Mouse (Mus musculus) MEL (cell line): ENCODE data around the gene Hmgcll1. TPM values are rescaled to one million over a fixed set of nuclear protein-coding genes. Genes with fewer than 3 reads are reported as not detected.

Experiments used
- DNase-seq: peaks from one replicate; pipeline ENCODE4 v3.0.0; 2011; ENCODE audit warnings: low read depth, low spot score
- H3K27ac ChIP-seq: 2 replicates; pipeline ENCODE4 v1.5.1; 2012; ENCODE audit warnings: low read depth, mild to moderate bottlenecking, control low read depth, low read length, moderate library complexity; ENCODE audit not compliant: control insufficient read depth
- H3K27me3 ChIP-seq, 2 experiments: fragments of 150-350 bp in 1 of 2; sonication (generic) in 1 of 2; 2 replicates each; pipeline ENCODE4 v1.6.1; 2012; ENCODE audit warnings: low read length in 2 of 2, mild to moderate bottlenecking in 2 of 2, improper control_type of control experiment in 1 of 2, moderate library complexity in 1 of 2; ENCODE audit not compliant: insufficient read depth in 2 of 2, control insufficient read depth in 1 of 2
- H3K36me3 ChIP-seq, 2 experiments: 2 replicates each; pipeline ENCODE4 v1.6.1; 2012 to 2014; ENCODE audit warnings: low read length in 2 of 2, improper control_type of control experiment in 1 of 2, inconsistent platforms in 1 of 2, mild to moderate bottlenecking in 1 of 2; ENCODE audit not compliant: insufficient read depth in 2 of 2, control insufficient read depth in 1 of 2
- H3K4me1 ChIP-seq, 2 experiments: fragments of 150-350 bp in 1 of 2; sonication (generic) in 1 of 2; 2 replicates each; pipeline ENCODE4 v1.6.1; 2012; ENCODE audit warnings: low read length in 2 of 2, improper control_type of control experiment in 1 of 2, mild to moderate bottlenecking in 1 of 2; ENCODE audit not compliant: insufficient read depth in 2 of 2, control insufficient read depth in 1 of 2
- H3K4me3 ChIP-seq, 2 experiments: fragments of 150-350 bp in 1 of 2; sonication (generic) in 1 of 2; 2 replicates each; pipeline ENCODE4 v1.5.1; 2012; ENCODE audit warnings: low read depth in 2 of 2, low read length in 2 of 2, mild to moderate bottlenecking in 2 of 2, moderate library complexity in 2 of 2, control low read depth in 1 of 2, improper control_type of control experiment in 1 of 2; ENCODE audit not compliant: control insufficient read depth in 1 of 2, insufficient read depth in 1 of 2
- H3K79me2 ChIP-seq: 2 replicates; pipeline ENCODE4 v1.6.1; 2012; ENCODE audit warnings: mild to moderate bottlenecking, low read length, moderate library complexity; ENCODE audit not compliant: control insufficient read depth, poor library complexity, insufficient read depth
- H3K9ac ChIP-seq: 2 replicates; pipeline ENCODE4 v1.6.1; 2012; ENCODE audit warnings: low read depth, mild to moderate bottlenecking, control low read depth, low read length, moderate library complexity; ENCODE audit not compliant: control insufficient read depth, poor library complexity, severe bottlenecking
- H3K9me3 ChIP-seq: fragments of 150-350 bp; sonication (generic); replicated peaks from 2 replicates; pipeline ENCODE4 v1.6.1; 2012; ENCODE audit warnings: mild to moderate bottlenecking, low read length, improper control_type of control experiment, moderate library complexity; ENCODE audit not compliant: insufficient read depth
- BHLHE40 ChIP-seq: IDR thresholded peaks from 2 replicates; pipeline ENCODE4 v1.6.1; 2012; ENCODE audit warnings: low read depth, mild to moderate bottlenecking, inconsistent platforms, low read length, improper control_type of control experiment, borderline replicate concordance
- CHD1 ChIP-seq: IDR thresholded peaks from 2 replicates; pipeline ENCODE4 v1.6.1; 2012; ENCODE audit warnings: low read depth, mild to moderate bottlenecking, inconsistent platforms, low read length, improper control_type of control experiment
- E2F4 ChIP-seq: IDR thresholded peaks from 2 replicates; pipeline ENCODE4 v1.6.1; 2011; ENCODE audit warnings: low read depth, low read length, improper control_type of control experiment, borderline replicate concordance
- ELF1 ChIP-seq: IDR thresholded peaks from 2 replicates; pipeline ENCODE4 v1.6.1; 2014; ENCODE audit warnings: low read depth, mild to moderate bottlenecking, inconsistent platforms, low read length, improper control_type of control experiment, moderate library complexity
- GABPA ChIP-seq: IDR thresholded peaks from 2 replicates; pipeline ENCODE4 v1.6.1; 2012; ENCODE audit warnings: low read depth, mild to moderate bottlenecking, inconsistent platforms, low read length, improper control_type of control experiment, moderate library complexity
- JUND ChIP-seq: IDR thresholded peaks from 2 replicates; pipeline ENCODE4 v1.6.1; 2011; ENCODE audit warnings: low read depth, mild to moderate bottlenecking, improper control_type of control experiment, low read length
- MAX ChIP-seq: IDR thresholded peaks from 2 replicates; pipeline ENCODE4 v1.6.1; 2011; ENCODE audit warnings: low read length, improper control_type of control experiment
- MAZ ChIP-seq: IDR thresholded peaks from 2 replicates; pipeline ENCODE4 v1.6.1; 2012; ENCODE audit warnings: low read depth, mild to moderate bottlenecking, inconsistent platforms, low read length, improper control_type of control experiment
- MEF2A ChIP-seq: IDR thresholded peaks from 2 replicates; pipeline ENCODE4 v1.6.1; 2014; ENCODE audit warnings: low read depth, mild to moderate bottlenecking, inconsistent platforms, low read length, improper control_type of control experiment; ENCODE audit not compliant: poor library complexity, insufficient replicate concordance, severe bottlenecking; ENCODE audit errors: extremely low read depth
- MYB ChIP-seq: IDR thresholded peaks from 2 replicates; pipeline ENCODE4 v1.6.1; 2011; ENCODE audit warnings: mild to moderate bottlenecking, low read depth, low read length, improper control_type of control experiment
- NELFE ChIP-seq: IDR thresholded peaks from 2 replicates; pipeline ENCODE4 v1.6.1; 2011; ENCODE audit warnings: low read depth, low read length, improper control_type of control experiment
- NRF1 ChIP-seq: IDR thresholded peaks from 2 replicates; pipeline ENCODE4 v1.6.1; 2014; ENCODE audit warnings: low read depth, mild to moderate bottlenecking, inconsistent platforms, low read length, improper control_type of control experiment, moderate library complexity; ENCODE audit not compliant: poor library complexity, insufficient read depth, severe bottlenecking
- POLR2A ChIP-seq, 2 experiments: IDR thresholded peaks; 2 replicates each; pipeline ENCODE4 v1.6.1; 2011 to 2012; ENCODE audit warnings: low read length in 2 of 2, mild to moderate bottlenecking in 2 of 2, control low read depth in 1 of 2, improper control_type of control experiment in 1 of 2, low read depth in 1 of 2, moderate library complexity in 1 of 2; ENCODE audit not compliant: control insufficient read depth in 1 of 2, insufficient read depth in 1 of 2, poor library complexity in 1 of 2
- POLR2AphosphoS2 ChIP-seq: IDR thresholded peaks from 2 replicates; pipeline ENCODE4 v1.6.1; 2011; ENCODE audit warnings: low read length, improper control_type of control experiment
- POLR2AphosphoS5 ChIP-seq: IDR thresholded peaks from 2 replicates; pipeline ENCODE4 v1.6.1; 2012; ENCODE audit warnings: low read depth, borderline replicate concordance, mild to moderate bottlenecking, inconsistent platforms, low read length, moderate library complexity, mixed read lengths
- RAD21 ChIP-seq: IDR thresholded peaks from 2 replicates; pipeline ENCODE4 v1.6.1; 2011; ENCODE audit warnings: mild to moderate bottlenecking, low read depth, low read length, improper control_type of control experiment
- RCOR1 ChIP-seq: IDR thresholded peaks from 2 replicates; pipeline ENCODE4 v1.6.1; 2012; ENCODE audit warnings: low read depth, mild to moderate bottlenecking, inconsistent platforms, low read length, improper control_type of control experiment
- SIN3A ChIP-seq: IDR thresholded peaks from 2 replicates; pipeline ENCODE4 v1.6.1; 2012; ENCODE audit warnings: low read length, improper control_type of control experiment, inconsistent platforms
- TAL1 ChIP-seq: IDR thresholded peaks from 2 replicates; pipeline ENCODE4 v1.6.1; 2012; ENCODE audit warnings: mild to moderate bottlenecking, inconsistent platforms, low read length, moderate library complexity, mixed read lengths
- TCF12 ChIP-seq: IDR thresholded peaks from 2 replicates; pipeline ENCODE4 v1.6.1; 2014; ENCODE audit warnings: low read depth, mild to moderate bottlenecking, inconsistent platforms, low read length, improper control_type of control experiment, moderate library complexity
- UBTF ChIP-seq: IDR thresholded peaks from 2 replicates; pipeline ENCODE4 v1.6.1; 2012; ENCODE audit warnings: low read depth, mild to moderate bottlenecking, inconsistent platforms, low read length, improper control_type of control experiment, moderate library complexity, borderline replicate concordance; ENCODE audit not compliant: insufficient read depth
- USF1 ChIP-seq: IDR thresholded peaks from 2 replicates; pipeline ENCODE4 v1.6.1; 2014; ENCODE audit warnings: low read depth, mild to moderate bottlenecking, inconsistent platforms, low read length, improper control_type of control experiment, moderate library complexity
- ZC3H11A ChIP-seq: IDR thresholded peaks from 2 replicates; pipeline ENCODE4 v1.6.1; 2012; ENCODE audit warnings: low read depth, mild to moderate bottlenecking, inconsistent platforms, low read length, improper control_type of control experiment
- ZKSCAN1 ChIP-seq: IDR thresholded peaks from 2 replicates; pipeline ENCODE4 v1.6.1; 2012; ENCODE audit warnings: low read depth, mild to moderate bottlenecking, inconsistent platforms, low read length, improper control_type of control experiment, moderate library complexity
- ZNF384 ChIP-seq: IDR thresholded peaks from 2 replicates; pipeline ENCODE4 v1.6.1; 2012; ENCODE audit warnings: low read depth, mild to moderate bottlenecking, inconsistent platforms, low read length, improper control_type of control experiment
- polyA plus RNA-seq, 2 experiments: library from polyadenylated mRNA; stranded (reverse) in 1 of 2; unstranded in 1 of 2; fragments of >175 nt in 1 of 2; fragments of >200 nt in 1 of 2; gene quantifications; 2 replicates each; pipeline versions ENCODE4 v1.2.1 to v1.2.4; 2012; ENCODE audit warnings: low replicate concordance in 2 of 2, low read depth in 1 of 2; ENCODE audit not compliant: insufficient read length in 2 of 2, insufficient read depth in 1 of 2, missing spikeins in 1 of 2
- total RNA-seq: library from RNA; depleted of rRNA; stranded (reverse); fragments of 300-350 nt; gene quantifications from 2 replicates; pipeline ENCODE4 v1.2.3, GENCODE M21; 2012

Gene Hmgcll1
- total and polyA plus RNA-seq, 3 experiments: not detected

DNA sequence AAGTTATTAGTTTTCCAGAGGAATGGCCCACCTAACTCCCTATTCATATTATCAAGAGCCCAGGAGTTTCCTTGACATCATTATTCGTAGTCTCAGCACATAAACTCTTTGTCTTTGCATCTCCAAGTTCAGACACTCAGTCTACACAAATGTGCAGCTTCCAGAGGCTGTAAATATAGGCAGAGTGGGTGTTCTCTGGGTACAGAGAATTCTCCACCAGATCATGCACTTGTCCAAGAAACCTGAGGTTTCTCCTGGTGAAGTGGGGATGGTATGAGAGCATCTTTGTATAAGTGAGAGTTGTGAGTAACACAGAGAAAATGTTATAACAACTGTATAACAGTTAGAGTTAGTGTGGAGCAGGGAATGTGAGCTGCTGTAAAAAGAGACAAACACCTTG is 114.7 kb downstream of the Hmgcll1 start:
- no peaks in the 10 kb centered on the region for H3K79me2 ChIP-seq
- TF ChIP-seq MEF2A (no peak), GABPA (no peak), ZNF384 (no peak), CHD1 (no peak), ZKSCAN1 (no peak), JUND (no peak), NRF1 (no peak), MAZ (no peak), POLR2AphosphoS2 (no peak), POLR2AphosphoS5 (no peak), MAX (no peak), SIN3A (no peak), NELFE (no peak), TCF12 (no peak), ELF1 (no peak), POLR2A (IDR thresholded peaks at IDR 0.05; ENCODE audit: control insufficient read depth in 1 of 2, insufficient read depth in 1 of 2, low read depth in 1 of 2, low read length in 2 of 2, poor library complexity in 1 of 2) (no peak), MYB (no peak), ZC3H11A (no peak), USF1 (no peak)
- TF ChIP-seq, all 39 proteins: peak for 0
- no peaks in the 10 kb centered on the region for H3K4me1 ChIP-seq
- H3K9me3 ChIP-seq: no peaks in the 10 kb centered on the region
- no peak overlapping the region for H3K4me3 ChIP-seq
- H3K27me3 ChIP-seq: no peaks in the 10 kb centered on the region; a peak in 1 of 4 replicates
- DNase-seq: no peak
- H3K9ac ChIP-seq: no peak overlapping the region
- H3K36me3 ChIP-seq: no peaks in the 10 kb centered on the region
- no peak overlapping the region for H3K27ac ChIP-seq

DNA sequence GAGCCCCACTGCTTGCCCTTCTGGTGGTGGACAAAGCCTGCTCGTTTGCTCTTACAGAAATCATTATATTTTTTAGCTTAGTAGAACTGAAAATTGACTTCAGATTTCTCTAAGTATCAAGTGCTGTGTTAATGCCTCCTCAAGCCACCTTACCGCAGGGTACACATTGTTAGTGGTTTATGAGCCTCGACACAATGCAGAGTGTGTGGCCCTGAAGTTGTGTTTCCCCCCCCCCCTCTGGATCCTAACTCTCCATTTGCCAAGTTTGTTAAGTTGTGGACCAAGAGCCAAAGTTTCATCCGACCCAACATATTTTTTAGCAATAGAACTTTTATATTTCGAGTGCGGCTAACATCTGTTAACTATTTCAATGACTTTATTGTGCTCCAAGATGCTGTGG is 119.4 kb downstream of the Hmgcll1 start:
- no peak for TF ChIP-seq RAD21
- no peak for TF ChIP-seq ZNF384
- TF ChIP-seq MAX: no peak
- no peak for TF ChIP-seq ZC3H11A
- no peak for TF ChIP-seq MEF2A
- no peak for TF ChIP-seq TAL1
- no peak for TF ChIP-seq E2F4
- TF ChIP-seq MYB: no peak
- TF ChIP-seq ELF1: no peak
- no peak for TF ChIP-seq JUND
- no peak for TF ChIP-seq RCOR1
- TF ChIP-seq UBTF: no peak
- TF ChIP-seq BHLHE40: no peak
- no peak overlapping the region for H3K4me3 ChIP-seq
- no peaks in the 10 kb centered on the region; a peak in 1 of 4 replicates for H3K27me3 ChIP-seq
- no peaks in the 10 kb centered on the region for H3K79me2 ChIP-seq
- H3K9me3 ChIP-seq: no peaks in the 10 kb centered on the region
- H3K36me3 ChIP-seq: no peaks in the 10 kb centered on the region
- no peak overlapping the region for H3K27ac ChIP-seq
- H3K9ac ChIP-seq: no peak overlapping the region
- H3K4me1 ChIP-seq: no peaks in the 10 kb centered on the region
- DNase-seq: no peak
